Mouse (Mus musculus) hindbrain, embryonic 13.5 days (tissue): Measurements from ENCODE around the gene Dpp4. TPM values are rescaled to one million over a fixed set of nuclear protein-coding genes. Genes with fewer than 3 reads are reported as not detected.

ENCODE experiments used
- ATAC-seq: fragments of 200-750 bp; cut with Nextera tagmentation; 2 replicates; pipeline ENCODE4 v1.8.0; 2017; ENCODE audit warnings: moderate TSS enrichment; ENCODE audit not compliant: low FRiP score
- H3K27ac ChIP-seq: fragments of 300-500 bp; sonication (generic); 2 replicates; pipeline ENCODE4 v1.5.1; 2015; ENCODE audit warnings: inconsistent platforms, mild to moderate bottlenecking, moderate library complexity
- H3K27me3 ChIP-seq: fragments of 300-500 bp; sonication (generic); 2 replicates; pipeline ENCODE4 v1.6.1; 2015; ENCODE audit warnings: mild to moderate bottlenecking, inconsistent platforms
- H3K36me3 ChIP-seq: fragments of 300-500 bp; sonication (generic); 2 replicates; pipeline ENCODE4 v1.6.1; 2015; ENCODE audit warnings: mild to moderate bottlenecking, inconsistent platforms
- H3K4me1 ChIP-seq: fragments of 300-500 bp; sonication (generic); replicated peaks from 2 replicates; pipeline ENCODE4 v1.6.1; 2015; ENCODE audit warnings: inconsistent platforms
- H3K4me2 ChIP-seq: fragments of 300-500 bp; sonication (generic); 2 replicates; pipeline ENCODE4 v1.6.1; 2015; ENCODE audit warnings: inconsistent platforms, mild to moderate bottlenecking, moderate library complexity
- H3K4me3 ChIP-seq: fragments of 300-500 bp; sonication (generic); 2 replicates; pipeline ENCODE4 v1.5.1; 2015; ENCODE audit warnings: mild to moderate bottlenecking, inconsistent platforms
- H3K9ac ChIP-seq: fragments of 300-500 bp; sonication (generic); 2 replicates; pipeline ENCODE4 v1.6.1; 2015; ENCODE audit warnings: mild to moderate bottlenecking, inconsistent platforms
- H3K9me3 ChIP-seq: fragments of 300-500 bp; sonication (generic); 2 replicates; pipeline ENCODE4 v1.6.1; 2016; ENCODE audit warnings: inconsistent platforms
- WGBS: fragments of 180-500 bp; shearing (Covaris S2); methylation state at CpG from one replicate; pipeline ENCODE4 v1.1.7; 2015; 5-methylcytosine and 5-hydroxymethylcytosine counted together
- polyA plus RNA-seq: library from polyadenylated mRNA; unstranded; fragments of >200 nt; fragmentation: Nextera tagmentation; extraction: Ambion mirVana; gene quantifications from 2 replicates; pipeline ENCODE4 v1.2.1, GENCODE M21; 2015

Gene Dpp4
- polyA plus RNA-seq, 1 experiment from 2014 or later, result 1.4 TPM

GRCm38 (mm10) chr2:62373692-62374091 lies 38.3 kb downstream of the Dpp4 start:
- Histone ChIP-seq H3K4me3 (no peak overlapping the region), H3K36me3 (no peaks in the 10 kb centered on the region), H3K9me3 (no peaks in the 10 kb centered on the region), H3K9ac (no peak overlapping the region), H3K27ac (no peak overlapping the region), H3K4me1 (no peaks in the 10 kb centered on the region), H3K27me3 (no peaks in the 10 kb centered on the region), H3K4me2 (no peak overlapping the region)
- WGBS, result 82% methylated on average over 11 of the region's 11 CpGs
- ATAC-seq, result no peak

- Histone ChIP-seq H3K4me3 (no peak overlapping the region), H3K4me2 (no peak overlapping the region), H3K27me3 (no peaks in the 10 kb centered on the region), H3K4me1 (no peaks in the 10 kb centered on the region), H3K9me3 (0 out of 2 replicates have a peak, but pooled peaks cover 5% of the 10 kb centered on the region), H3K27ac (no peak overlapping the region), H3K36me3 (no peaks in the 10 kb centered on the region), H3K9ac (no peak overlapping the region)
- ATAC-seq, result no peak
- WGBS, result 64% methylated on average over 2 of the region's 2 CpGs
These were observed 42.0 kb downstream of the Dpp4 start for GRCm38 (mm10) chr2:62370048-62370447.

GRCm38 (mm10) chr2:62368349-62369053 lies 43.5 kb downstream of the Dpp4 start:
- no peaks in the 10 kb centered on the region for H3K36me3 ChIP-seq
- 73% methylated on average over 5 of the region's 5 CpGs for WGBS
- H3K27ac ChIP-seq, result no peak overlapping the region
- no peak overlapping the region for H3K4me3 ChIP-seq
- 0 out of 2 replicates have a peak, but pooled peaks cover 5% of the 10 kb centered on the region for H3K9me3 ChIP-seq
- H3K27me3 ChIP-seq, result no peaks in the 10 kb centered on the region
- H3K4me1 ChIP-seq, result no peaks in the 10 kb centered on the region
- H3K9ac ChIP-seq, result no peak overlapping the region
- no peak for ATAC-seq
- H3K4me2 ChIP-seq, result no peak overlapping the region

GRCm38 (mm10) chr2:62363606-62364005 lies 48.4 kb downstream of the Dpp4 start:
- Histone ChIP-seq H3K27ac (no peak overlapping the region), H3K4me3 (no peak overlapping the region), H3K9me3 (0 out of 2 replicates have a peak, but pooled peaks cover 5% of the 10 kb centered on the region), H3K27me3 (no peaks in the 10 kb centered on the region), H3K4me2 (no peak overlapping the region), H3K36me3 (no peaks in the 10 kb centered on the region), H3K4me1 (no peaks in the 10 kb centered on the region), H3K9ac (no peak overlapping the region)
- WGBS, result 89% methylated on average over 4 of the region's 4 CpGs
- ATAC-seq, result no peak

- Histone ChIP-seq H3K36me3 (no peaks in the 10 kb centered on the region), H3K4me2 (no peak overlapping the region), H3K9me3 (no peaks in the 10 kb centered on the region), H3K27me3 (no peaks in the 10 kb centered on the region), H3K4me1 (no peaks in the 10 kb centered on the region), H3K4me3 (no peak overlapping the region), H3K9ac (no peak overlapping the region), H3K27ac (no peak overlapping the region)
- 90% methylated on average over 9 of the region's 9 CpGs for WGBS
- no peak for ATAC-seq
These were observed 49.8 kb downstream of the Dpp4 start for GRCm38 (mm10) chr2:62362211-62362610.

- Histone ChIP-seq H3K9ac (no peak overlapping the region), H3K27ac (no peak overlapping the region), H3K4me3 (no peak overlapping the region), H3K36me3 (no peaks in the 10 kb centered on the region), H3K9me3 (no peaks in the 10 kb centered on the region), H3K27me3 (no peaks in the 10 kb centered on the region), H3K4me1 (no peaks in the 10 kb centered on the region), H3K4me2 (no peak overlapping the region)
- no peak for ATAC-seq
- WGBS, result 82% methylated on average over 3 of the region's 3 CpGs
These were observed 50.5 kb downstream of the Dpp4 start for GRCm38 (mm10) chr2:62361514-62361913.

- Histone ChIP-seq H3K36me3 (no peaks in the 10 kb centered on the region), H3K27me3 (no peaks in the 10 kb centered on the region), H3K27ac (no peak overlapping the region), H3K9ac (no peak overlapping the region), H3K4me1 (0 out of 2 replicates have a peak, but pooled peaks cover under 1% of the 10 kb centered on the region), H3K9me3 (no peaks in the 10 kb centered on the region), H3K4me2 (no peak overlapping the region), H3K4me3 (no peak overlapping the region)
- no peak for ATAC-seq
- WGBS, result 83% methylated on average over 6 of the region's 6 CpGs
These were observed 51.2 kb downstream of the Dpp4 start for GRCm38 (mm10) chr2:62360872-62361271.

- 92% methylated on average over 7 of the region's 7 CpGs for WGBS
- no peak for ATAC-seq
These were observed 54.8 kb downstream of the Dpp4 start for GRCm38 (mm10) chr2:62357259-62357658.

GRCm38 (mm10) chr2:62356606-62357005 lies 55.4 kb downstream of the Dpp4 start:
- Histone ChIP-seq H3K4me3 (no peak overlapping the region), H3K27me3 (no peaks in the 10 kb centered on the region), H3K9ac (no peak overlapping the region), H3K9me3 (no peaks in the 10 kb centered on the region), H3K4me2 (no peak overlapping the region), H3K4me1 (0 out of 2 replicates have a peak, but pooled peaks cover 4% of the 10 kb centered on the region), H3K36me3 (no peaks in the 10 kb centered on the region), H3K27ac (no peak overlapping the region)
- 81% methylated on average over 14 of the region's 14 CpGs for WGBS
- ATAC-seq, result no peak

More at GRCm38 (mm10) chr2:62357259-62357658, 54.8 kb downstream of the Dpp4 start:
- H3K27me3 ChIP-seq, result no peaks in the 10 kb centered on the region
- H3K27ac ChIP-seq, result no peak overlapping the region
- no peaks in the 10 kb centered on the region for H3K36me3 ChIP-seq
- H3K4me2 ChIP-seq, result no peak overlapping the region
- H3K4me1 ChIP-seq, result 0 out of 2 replicates have a peak, but pooled peaks cover 4% of the 10 kb centered on the region
- H3K9me3 ChIP-seq, result no peaks in the 10 kb centered on the region
- no peak overlapping the region for H3K9ac ChIP-seq
- H3K4me3 ChIP-seq, result no peak overlapping the region

GRCm38 (mm10) chr2:62355766-62356165 lies 56.3 kb downstream of the Dpp4 start:
- no peak for ATAC-seq
- Histone ChIP-seq H3K36me3 (no peaks in the 10 kb centered on the region), H3K4me1 (0 out of 2 replicates have a peak, but pooled peaks cover 4% of the 10 kb centered on the region), H3K9ac (no peak overlapping the region), H3K4me3 (no peak overlapping the region), H3K9me3 (no peaks in the 10 kb centered on the region), H3K27me3 (no peaks in the 10 kb centered on the region), H3K4me2 (no peak overlapping the region), H3K27ac (no peak overlapping the region)
- WGBS, result 43% methylated on average over 6 of the region's 6 CpGs

- Histone ChIP-seq H3K4me1 (0 out of 2 replicates have a peak, but pooled peaks cover 4% of the 10 kb centered on the region), H3K4me3 (no peak overlapping the region), H3K27me3 (no peaks in the 10 kb centered on the region), H3K9me3 (no peaks in the 10 kb centered on the region), H3K36me3 (no peaks in the 10 kb centered on the region), H3K4me2 (no peak overlapping the region), H3K27ac (no peak overlapping the region), H3K9ac (no peak overlapping the region)
- ATAC-seq, result no peak
- WGBS, result 85% methylated on average over 3 of the region's 3 CpGs
These were observed 60.0 kb downstream of the Dpp4 start for GRCm38 (mm10) chr2:62352035-62352434.

- no peak for ATAC-seq
- H3K9ac ChIP-seq, result no peak overlapping the region
- WGBS, result 94% methylated on average over 9 of the region's 9 CpGs
- no peaks in the 10 kb centered on the region for H3K9me3 ChIP-seq
- H3K27me3 ChIP-seq, result no peaks in the 10 kb centered on the region
- no peak overlapping the region for H3K4me2 ChIP-seq
- H3K36me3 ChIP-seq, result no peaks in the 10 kb centered on the region
- no peak overlapping the region for H3K27ac ChIP-seq
- no peak overlapping the region for H3K4me3 ChIP-seq
- no peaks in the 10 kb centered on the region for H3K4me1 ChIP-seq
These were observed 64.3 kb downstream of the Dpp4 start for GRCm38 (mm10) chr2:62347762-62348161.

GRCm38 (mm10) chr2:62346771-62347170 lies 65.3 kb downstream of the Dpp4 start:
- Histone ChIP-seq H3K27ac (no peak overlapping the region), H3K9me3 (no peaks in the 10 kb centered on the region), H3K36me3 (no peaks in the 10 kb centered on the region), H3K4me1 (0 out of 2 replicates have a peak, but pooled peaks cover 3% of the 10 kb centered on the region), H3K4me2 (no peak overlapping the region), H3K4me3 (no peak overlapping the region), H3K9ac (no peak overlapping the region), H3K27me3 (no peaks in the 10 kb centered on the region)
- no peak for ATAC-seq
- WGBS, result 23% methylated on average over 1 of the region's 1 CpGs
